Mouse (Mus musculus) limb, embryonic 15.5 days (tissue): ENCODE results near the gene Naglu. TPM values are rescaled to one million over a fixed set of nuclear protein-coding genes. Genes with fewer than 3 reads are reported as not detected.
A peak's percentile ranks its signal among the peaks of the same experiment; 100 is the strongest.

Experiments used
- ATAC-seq: fragments of 200-750 bp; cut with Nextera tagmentation; 2 replicates; pipeline ENCODE4 v1.8.0; 2017; ENCODE audit warnings: low read depth, moderate TSS enrichment; ENCODE audit not compliant: insufficient number of reproducible peaks, low FRiP score, low TSS enrichment
- H3K27ac ChIP-seq: fragments of 300-500 bp; sonication (generic); 2 replicates; pipeline ENCODE4 v1.5.1; 2015; ENCODE audit warnings: moderate library complexity, mild to moderate bottlenecking, inconsistent platforms
- H3K27me3 ChIP-seq: fragments of 300-500 bp; sonication (generic); 2 replicates; pipeline ENCODE4 v1.6.1; 2015; ENCODE audit warnings: inconsistent platforms
- H3K36me3 ChIP-seq: fragments of 300-500 bp; sonication (generic); 2 replicates; pipeline ENCODE4 v1.6.1; 2015; ENCODE audit warnings: inconsistent platforms
- H3K4me1 ChIP-seq: fragments of 300-500 bp; sonication (generic); 2 replicates; pipeline ENCODE4 v1.6.1; 2015; ENCODE audit warnings: inconsistent platforms
- H3K4me2 ChIP-seq: fragments of 300-500 bp; sonication (generic); 2 replicates; pipeline ENCODE4 v1.6.1; 2015; ENCODE audit warnings: mild to moderate bottlenecking, inconsistent platforms
- H3K4me3 ChIP-seq: fragments of 300-500 bp; sonication (generic); 2 replicates; pipeline ENCODE4 v1.5.1; 2015; ENCODE audit warnings: mild to moderate bottlenecking, inconsistent platforms
- H3K9ac ChIP-seq: fragments of 300-500 bp; sonication (generic); 2 replicates; pipeline ENCODE4 v1.6.1; 2015; ENCODE audit warnings: inconsistent platforms
- H3K9me3 ChIP-seq: fragments of 300-500 bp; sonication (generic); 2 replicates; pipeline ENCODE4 v1.6.1; 2016; ENCODE audit warnings: inconsistent platforms
- WGBS: fragments of 180-500 bp; shearing (Covaris S2); methylation state at CpG from one replicate; pipeline ENCODE4 v1.1.7; 2015; 5-methylcytosine and 5-hydroxymethylcytosine counted together
- polyA plus RNA-seq: library from polyadenylated mRNA; unstranded; fragments of >200 nt; fragmentation: Nextera tagmentation; extraction: Ambion mirVana; gene quantifications from 2 replicates; pipeline ENCODE4 v1.2.1, GENCODE M21; 2015

The Naglu gene
- polyA plus RNA-seq, 1 experiment from 2014 or later = 12.7 TPM

GRCm38 (mm10) chr11:101037795-101038194 lies 32.0 kb upstream of the Naglu start:
- WGBS = 88% methylated on average over 10 of the region's 10 CpGs
- no peaks in the 10 kb centered on the region for H3K27me3 ChIP-seq
- no peaks in the 10 kb centered on the region for H3K9me3 ChIP-seq
- peaks cover 75% of the 10 kb centered on the region for H3K36me3 ChIP-seq
- ATAC-seq = no peak
- no peak overlapping the region for H3K4me2 ChIP-seq
- no peak overlapping the region for H3K4me3 ChIP-seq
- H3K9ac ChIP-seq = no peak overlapping the region
- H3K27ac ChIP-seq = no peak overlapping the region
- H3K4me1 ChIP-seq = no peaks in the 10 kb centered on the region

GRCm38 (mm10) chr11:101045826-101046225 lies 24.0 kb upstream of the Naglu start:
- Histone ChIP-seq H3K36me3 (peaks cover 86% of the 10 kb centered on the region), H3K9me3 (no peaks in the 10 kb centered on the region), H3K4me2 (no peak overlapping the region), H3K27ac (no peak overlapping the region), H3K4me3 (no peak overlapping the region), H3K9ac (no peak overlapping the region), H3K4me1 (no peaks in the 10 kb centered on the region), H3K27me3 (no peaks in the 10 kb centered on the region)
- no peak for ATAC-seq
- WGBS = 90% methylated on average over 4 of the region's 4 CpGs

GRCm38 (mm10) chr11:101046440-101046839 lies 23.4 kb upstream of the Naglu start:
- H3K4me2 ChIP-seq = no peak overlapping the region
- H3K9ac ChIP-seq = no peak overlapping the region
- H3K27me3 ChIP-seq = no peaks in the 10 kb centered on the region
- no peaks in the 10 kb centered on the region for H3K4me1 ChIP-seq
- H3K27ac ChIP-seq = no peak overlapping the region
- H3K4me3 ChIP-seq = no peak overlapping the region
- H3K36me3 ChIP-seq = peaks cover 86% of the 10 kb centered on the region
- 72% methylated on average over 9 of the region's 9 CpGs for WGBS
- no peaks in the 10 kb centered on the region for H3K9me3 ChIP-seq
- no peak for ATAC-seq

- Histone ChIP-seq H3K9me3 (no peaks in the 10 kb centered on the region), H3K9ac (no peak overlapping the region), H3K27me3 (no peaks in the 10 kb centered on the region), H3K27ac (no peak overlapping the region), H3K4me2 (no peak overlapping the region), H3K4me1 (no peaks in the 10 kb centered on the region), H3K4me3 (no peak overlapping the region), H3K36me3 (peaks cover 88% of the 10 kb centered on the region)
- WGBS = 85% methylated on average over 3 of the region's 3 CpGs
- no peak for ATAC-seq
Measured at GRCm38 (mm10) chr11:101047502-101047901, 22.3 kb upstream of the Naglu start.

- H3K4me2 ChIP-seq = no peak overlapping the region
- peaks cover 80% of the 10 kb centered on the region for H3K36me3 ChIP-seq
- 92% methylated on average over 9 of the region's 9 CpGs for WGBS
- H3K9me3 ChIP-seq = no peaks in the 10 kb centered on the region
- H3K4me3 ChIP-seq = no peak overlapping the region
- H3K4me1 ChIP-seq = no peaks in the 10 kb centered on the region
- ATAC-seq = no peak
- no peak overlapping the region for H3K27ac ChIP-seq
- H3K27me3 ChIP-seq = no peaks in the 10 kb centered on the region
- no peak overlapping the region for H3K9ac ChIP-seq
Measured at GRCm38 (mm10) chr11:101050359-101050758, 19.5 kb upstream of the Naglu start.

- Histone ChIP-seq H3K36me3 (peaks cover 76% of the 10 kb centered on the region), H3K4me3 (no peak overlapping the region), H3K27me3 (no peaks in the 10 kb centered on the region), H3K4me2 (no peak overlapping the region), H3K27ac (no peak overlapping the region), H3K4me1 (no peaks in the 10 kb centered on the region), H3K9ac (no peak overlapping the region), H3K9me3 (no peaks in the 10 kb centered on the region)
- 85% methylated on average over 6 of the region's 6 CpGs for WGBS
- no peak for ATAC-seq
Measured at GRCm38 (mm10) chr11:101051051-101051493, 18.7 kb upstream of the Naglu start.

- H3K4me1 ChIP-seq = peaks cover 2% of the 10 kb centered on the region; the same call in 1 of the 2 replicates
Measured at GRCm38 (mm10) chr11:101051617-101052016, 18.2 kb upstream of the Naglu start.

GRCm38 (mm10) chr11:101052751-101053473 lies 16.9 kb upstream of the Naglu start:
- 78% methylated on average over 10 of the region's 10 CpGs for WGBS
- Histone ChIP-seq H3K27ac (peak overlapping the region; percentile 43), H3K9ac (no peak overlapping the region), H3K4me2 (no peak overlapping the region), H3K4me1 (peaks cover 5% of the 10 kb centered on the region; the same call in 1 of the 2 replicates), H3K36me3 (peaks cover 72% of the 10 kb centered on the region), H3K4me3 (no peak overlapping the region), H3K27me3 (no peaks in the 10 kb centered on the region), H3K9me3 (no peaks in the 10 kb centered on the region)
- peak; percentile 53; the same call in 1 of the 2 replicates for ATAC-seq

More at GRCm38 (mm10) chr11:101051617-101052016, 18.2 kb upstream of the Naglu start:
- Histone ChIP-seq H3K4me2 (no peak overlapping the region), H3K4me3 (no peak overlapping the region), H3K36me3 (peaks cover 71% of the 10 kb centered on the region), H3K27ac (no peak overlapping the region), H3K9ac (no peak overlapping the region), H3K9me3 (no peaks in the 10 kb centered on the region), H3K27me3 (no peaks in the 10 kb centered on the region)
- WGBS = 76% methylated on average over 8 of the region's 8 CpGs
- no peak for ATAC-seq

GRCm38 (mm10) chr11:101053974-101054373 lies 15.8 kb upstream of the Naglu start:
- 97% methylated on average over 1 of the region's 1 CpGs for whole genome bisulfite sequencing
- Histone ChIP-seq H3K27me3 (no peaks in the 10 kb centered on the region), H3K4me3 (no peak overlapping the region), H3K27ac (no peak overlapping the region), H3K4me1 (peaks cover 14% of the 10 kb centered on the region), H3K4me2 (no peak overlapping the region), H3K36me3 (peaks cover 65% of the 10 kb centered on the region), H3K9me3 (no peaks in the 10 kb centered on the region), H3K9ac (no peak overlapping the region)
- ATAC-seq = no peak

- peaks cover 26% of the 10 kb centered on the region for H3K4me1 ChIP-seq
- no peak overlapping the region for H3K4me2 ChIP-seq
- no peaks in the 10 kb centered on the region for H3K27me3 ChIP-seq
- no peak overlapping the region for H3K27ac ChIP-seq
- no peaks in the 10 kb centered on the region for H3K9me3 ChIP-seq
- WGBS = 83% methylated on average over 14 of the region's 14 CpGs
- H3K36me3 ChIP-seq = peaks cover 52% of the 10 kb centered on the region; the same call in 1 of the 2 replicates
- no peak for ATAC-seq
- no peak overlapping the region for H3K4me3 ChIP-seq
- H3K9ac ChIP-seq = no peak overlapping the region
Measured at GRCm38 (mm10) chr11:101055418-101055817, 14.4 kb upstream of the Naglu start.

- 39% methylated on average over 8 of the region's 8 CpGs for WGBS
- no peak overlapping the region for H3K9ac ChIP-seq
- H3K9me3 ChIP-seq = no peaks in the 10 kb centered on the region
- peak overlapping the region; percentile 47 for H3K27ac ChIP-seq
- no peaks in the 10 kb centered on the region for H3K27me3 ChIP-seq
- peaks cover 36% of the 10 kb centered on the region for H3K4me1 ChIP-seq
- H3K36me3 ChIP-seq = peaks cover 38% of the 10 kb centered on the region; the same call in 1 of the 2 replicates
- no peak overlapping the region for H3K4me3 ChIP-seq
- H3K4me2 ChIP-seq = no peak overlapping the region
- ATAC-seq = no peak
Measured at GRCm38 (mm10) chr11:101056885-101057284, 12.9 kb upstream of the Naglu start.

GRCm38 (mm10) chr11:101057860-101058259 lies 12.0 kb upstream of the Naglu start:
- Histone ChIP-seq H3K4me1 (peaks cover 46% of the 10 kb centered on the region), H3K9ac (no peak overlapping the region), H3K27ac (no peak overlapping the region), H3K4me2 (no peak overlapping the region), H3K36me3 (peaks cover 39% of the 10 kb centered on the region; the same call in 1 of the 2 replicates), H3K4me3 (no peak overlapping the region), H3K9me3 (no peaks in the 10 kb centered on the region), H3K27me3 (no peaks in the 10 kb centered on the region)
- no peak for ATAC-seq
- 36% methylated on average over 5 of the region's 5 CpGs for WGBS
